Mouse (Mus musculus) forebrain, embryonic 13.5 days (tissue): ENCODE measurements around the gene Gm33543. TPM values are rescaled to one million over a fixed set of nuclear protein-coding genes. Genes with fewer than 3 reads are reported as not detected.

Source experiments
- ATAC-seq: fragments of 200-750 bp; cut with Nextera tagmentation; 2 replicates; pipeline ENCODE4 v1.8.0; 2017
- H3K27ac ChIP-seq: fragments of 300-500 bp; sonication (generic); 2 replicates; pipeline ENCODE4 v1.5.1; 2015; ENCODE audit warnings: inconsistent platforms, mild to moderate bottlenecking, moderate library complexity
- H3K27me3 ChIP-seq: fragments of 300-500 bp; sonication (generic); 2 replicates; pipeline ENCODE4 v1.6.1; 2015; ENCODE audit warnings: mild to moderate bottlenecking, inconsistent platforms
- H3K36me3 ChIP-seq: fragments of 300-500 bp; sonication (generic); 2 replicates; pipeline ENCODE4 v1.6.1; 2015; ENCODE audit warnings: mild to moderate bottlenecking, inconsistent platforms; ENCODE audit not compliant: poor library complexity, severe bottlenecking
- H3K4me1 ChIP-seq: fragments of 300-500 bp; sonication (generic); 2 replicates; pipeline ENCODE4 v1.6.1; 2015; ENCODE audit warnings: inconsistent platforms
- H3K4me2 ChIP-seq: fragments of 300-500 bp; sonication (generic); 2 replicates; pipeline ENCODE4 v1.6.1; 2015; ENCODE audit warnings: inconsistent platforms, mild to moderate bottlenecking, moderate library complexity
- H3K4me3 ChIP-seq: fragments of 300-500 bp; sonication (generic); 2 replicates; pipeline ENCODE4 v1.5.1; 2015; ENCODE audit warnings: mild to moderate bottlenecking, inconsistent platforms
- H3K9ac ChIP-seq: fragments of 300-500 bp; sonication (generic); 2 replicates; pipeline ENCODE4 v1.6.1; 2015; ENCODE audit warnings: mild to moderate bottlenecking, inconsistent platforms
- H3K9me3 ChIP-seq: fragments of 300-500 bp; sonication (generic); replicated peaks from 2 replicates; pipeline ENCODE4 v1.6.1; 2016; ENCODE audit warnings: inconsistent platforms
- WGBS: fragments of 180-500 bp; shearing (Covaris S2); methylation state at CpG from one replicate; pipeline ENCODE4 v1.1.7; 2015; 5-methylcytosine and 5-hydroxymethylcytosine counted together
- polyA plus RNA-seq: library from polyadenylated mRNA; unstranded; fragments of >200 nt; fragmentation: Nextera tagmentation; extraction: Ambion mirVana; gene quantifications from 2 replicates; pipeline ENCODE4 v1.2.1, GENCODE M21; 2015

The Gm33543 gene
- polyA plus RNA-seq, result not detected in 2 replicates

- 85% methylated on average over 9 of the region's 9 CpGs for WGBS
- no peak within 1 kb of the TSS for H3K27ac ChIP-seq
- H3K36me3 ChIP-seq, result no peaks in the 10 kb centered on the region
Measured at GRCm38 (mm10) chr10:95842789-95843637, at the start of gene Gm33543. TSS of gene Gm33543 (minus strand) at chr10:95842930.

DNA sequence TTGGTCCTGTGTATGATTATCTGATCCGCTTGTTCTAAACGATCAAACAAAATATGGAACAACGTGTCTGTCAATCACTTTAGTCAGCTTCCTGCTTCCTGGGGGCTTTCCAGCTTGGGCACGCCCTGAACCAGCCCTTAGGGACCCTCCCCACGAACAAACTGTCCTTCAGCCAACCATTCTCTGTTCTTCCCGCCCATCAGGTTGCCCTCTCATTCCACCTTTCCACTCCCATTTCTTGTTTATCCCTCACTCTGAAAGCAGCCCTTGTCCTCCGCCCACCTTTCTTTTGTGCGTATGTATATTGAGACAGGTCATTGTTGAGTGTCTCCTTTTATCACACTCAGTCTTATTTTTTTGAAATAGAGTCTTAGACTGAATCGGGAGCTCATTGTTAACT is 49.4 kb upstream of the Gm33543 start:
- 79% methylated on average over 9 of the region's 9 CpGs for WGBS
- Histone ChIP-seq H3K27ac (no peak overlapping the region), H3K4me3 (no peak overlapping the region), H3K4me2 (no peak overlapping the region), H3K27me3 (no peaks in the 10 kb centered on the region), H3K4me1 (peaks cover 7% of the 10 kb centered on the region), H3K9ac (no peak overlapping the region), H3K9me3 (no peaks in the 10 kb centered on the region), H3K36me3 (no peaks in the 10 kb centered on the region)
- ATAC-seq, result no peak

More at GRCm38 (mm10) chr10:95842789-95843637, at the start of gene Gm33543:
- Histone ChIP-seq H3K9ac (no peak within 1 kb of the TSS), H3K9me3 (no peaks in the 10 kb centered on the region), H3K4me1 (no peaks in the 10 kb centered on the region), H3K4me3 (no peak within 1 kb of the TSS), H3K27me3 (no peaks in the 10 kb centered on the region), H3K4me2 (no peak within 1 kb of the TSS)
- ATAC-seq, result no peak

- Histone ChIP-seq H3K36me3 (no peaks in the 10 kb centered on the region), H3K4me1 (peaks cover 7% of the 10 kb centered on the region), H3K4me3 (no peak overlapping the region), H3K27me3 (no peaks in the 10 kb centered on the region), H3K27ac (no peak overlapping the region), H3K9ac (no peak overlapping the region), H3K4me2 (no peak overlapping the region), H3K9me3 (no peaks in the 10 kb centered on the region)
- ATAC-seq, result no peak
- 71% methylated on average over 7 of the region's 7 CpGs for WGBS
Measured at GRCm38 (mm10) chr10:95891214-95891960, 48.7 kb upstream of the Gm33543 start.

- Histone ChIP-seq H3K4me3 (no peak overlapping the region), H3K9me3 (no peaks in the 10 kb centered on the region), H3K4me1 (no peaks in the 10 kb centered on the region), H3K36me3 (no peaks in the 10 kb centered on the region), H3K27ac (no peak overlapping the region), H3K9ac (no peak overlapping the region), H3K4me2 (no peak overlapping the region), H3K27me3 (no peaks in the 10 kb centered on the region)
- no peak for ATAC-seq
- 80% methylated on average over 7 of the region's 7 CpGs for WGBS
Measured at GRCm38 (mm10) chr10:95883761-95884517, 41.2 kb upstream of the Gm33543 start.

DNA sequence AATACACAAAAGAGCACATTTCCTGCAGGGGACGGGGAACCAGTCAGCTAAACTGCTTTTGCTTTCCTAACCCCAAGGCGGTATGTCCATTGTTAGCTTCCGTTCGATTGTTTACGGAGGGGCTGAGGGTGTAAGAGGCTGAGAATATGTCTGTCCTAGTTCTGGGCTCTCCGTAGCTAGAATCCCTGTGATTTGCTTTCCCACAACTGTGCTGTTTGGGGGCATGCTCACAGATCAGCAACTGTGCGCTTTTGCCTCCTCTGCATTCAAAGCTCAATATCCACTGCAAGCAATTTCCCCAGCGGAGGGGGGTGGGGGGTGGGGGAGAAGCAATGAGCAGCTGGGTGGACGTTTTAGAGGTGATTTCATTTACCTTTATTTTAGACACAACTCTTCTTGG is 39.3 kb upstream of the Gm33543 start:
- ATAC-seq, result no peak

DNA sequence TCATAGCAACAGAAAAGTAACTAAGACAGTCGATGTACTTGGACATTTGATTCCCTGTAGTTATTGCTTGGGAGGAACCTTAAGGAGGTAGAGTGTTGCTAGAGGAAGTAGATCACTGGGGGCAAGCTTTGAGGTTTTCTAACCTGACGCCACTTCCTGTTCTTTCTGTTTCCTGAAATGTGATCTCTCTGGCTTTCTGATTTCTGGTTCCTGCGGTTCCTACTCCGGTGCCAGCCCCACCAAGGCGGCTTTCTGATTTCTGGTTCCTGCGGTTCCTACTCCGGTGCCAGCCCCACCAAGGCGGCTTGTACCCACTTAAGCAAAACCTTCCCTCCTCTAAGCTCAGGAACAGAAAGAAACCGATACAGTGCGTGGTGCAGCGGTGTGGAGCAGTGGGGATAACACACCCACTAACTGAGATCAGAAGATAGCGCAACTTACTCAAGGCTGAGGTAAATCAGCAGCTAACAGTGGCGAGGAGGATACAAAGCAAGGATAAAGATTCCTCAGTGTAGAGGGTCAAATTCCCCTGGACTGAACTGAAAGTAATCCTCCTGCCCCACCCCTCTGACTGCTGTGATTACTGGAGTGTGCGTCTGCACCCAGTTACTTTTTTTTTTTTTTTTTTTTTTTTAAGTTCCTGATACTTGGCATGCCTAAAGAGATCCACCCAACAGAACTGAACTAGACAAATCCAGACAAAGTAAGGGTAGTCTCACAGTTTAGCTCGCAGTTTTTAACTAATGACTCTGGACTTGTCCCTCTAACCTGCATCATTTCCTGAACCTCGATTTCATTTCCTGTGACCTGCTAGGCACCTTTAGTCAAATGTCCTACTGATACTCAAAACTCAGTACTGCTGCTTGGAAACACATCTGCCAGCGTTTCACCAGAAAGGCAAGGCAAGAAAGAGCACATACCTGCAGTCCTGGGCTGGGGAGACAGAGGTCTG is 37.5 kb upstream of the Gm33543 start:
- 85% methylated on average over 17 of the region's 17 CpGs for WGBS
- Histone ChIP-seq H3K27ac (no peak overlapping the region), H3K27me3 (no peaks in the 10 kb centered on the region), H3K9me3 (no peaks in the 10 kb centered on the region), H3K9ac (no peak overlapping the region), H3K4me3 (no peak overlapping the region), H3K36me3 (no peaks in the 10 kb centered on the region), H3K4me2 (no peak overlapping the region), H3K4me1 (no peaks in the 10 kb centered on the region)
- no peak for ATAC-seq

More for the DNA sequence above, 39.3 kb upstream of the Gm33543 start:
- Histone ChIP-seq H3K9me3 (no peaks in the 10 kb centered on the region), H3K36me3 (no peaks in the 10 kb centered on the region), H3K4me2 (no peak overlapping the region), H3K4me1 (no peaks in the 10 kb centered on the region), H3K27ac (no peak overlapping the region), H3K9ac (no peak overlapping the region), H3K4me3 (no peak overlapping the region), H3K27me3 (no peaks in the 10 kb centered on the region)
- 68% methylated on average over 9 of the region's 9 CpGs for WGBS

DNA sequence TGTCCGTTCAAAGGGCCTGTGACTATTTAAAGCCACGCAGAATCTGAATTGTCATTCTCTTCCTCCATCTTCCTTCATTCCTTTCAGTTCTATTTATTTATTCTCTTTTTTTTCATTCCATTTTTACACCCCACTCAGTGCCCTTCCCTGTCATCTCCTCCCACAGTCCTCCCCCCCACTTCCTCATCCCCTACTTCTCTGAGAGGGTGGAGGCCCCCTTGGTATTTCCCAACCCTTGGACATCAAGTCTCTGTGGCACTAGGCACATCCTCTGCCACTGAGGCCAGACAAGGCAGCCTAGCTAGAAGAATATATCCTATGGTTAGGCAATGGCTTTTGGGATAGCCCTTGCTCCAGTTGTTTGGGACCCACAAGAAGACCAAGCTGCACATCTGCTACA is 28.1 kb upstream of the Gm33543 start:
- WGBS, result 90% methylated on average over 2 of the region's 2 CpGs
- no peaks in the 10 kb centered on the region for H3K36me3 ChIP-seq
- H3K9ac ChIP-seq, result no peak overlapping the region
- H3K27me3 ChIP-seq, result no peaks in the 10 kb centered on the region
- no peak for ATAC-seq
- no peak overlapping the region for H3K4me3 ChIP-seq
- no peak overlapping the region for H3K4me2 ChIP-seq
- no peaks in the 10 kb centered on the region for H3K4me1 ChIP-seq
- no peak overlapping the region for H3K27ac ChIP-seq
- H3K9me3 ChIP-seq, result no peaks in the 10 kb centered on the region

DNA sequence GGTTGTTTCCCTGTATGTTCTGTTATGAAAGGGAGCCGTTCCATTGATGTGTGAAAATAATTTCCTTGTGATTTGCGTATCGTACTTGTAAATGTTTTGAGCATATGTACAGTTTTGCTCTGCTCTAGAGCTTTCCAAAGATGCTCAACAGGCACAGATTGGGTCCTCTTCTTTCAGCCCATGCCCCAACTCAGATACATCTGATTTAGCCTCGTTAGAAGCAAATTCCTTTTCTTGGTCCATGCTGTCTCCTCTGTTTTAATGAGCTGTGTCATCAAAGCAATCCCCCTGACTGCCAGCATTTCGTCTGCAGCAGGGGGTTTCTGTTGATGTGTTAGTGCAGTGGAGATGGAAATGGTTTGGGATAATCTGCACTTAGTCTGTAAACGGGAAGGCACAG is 25.6 kb upstream of the Gm33543 start:
- ATAC-seq, result no peak
- WGBS, result 47% methylated on average over 6 of the region's 6 CpGs
- no peak overlapping the region for H3K9ac ChIP-seq

DNA sequence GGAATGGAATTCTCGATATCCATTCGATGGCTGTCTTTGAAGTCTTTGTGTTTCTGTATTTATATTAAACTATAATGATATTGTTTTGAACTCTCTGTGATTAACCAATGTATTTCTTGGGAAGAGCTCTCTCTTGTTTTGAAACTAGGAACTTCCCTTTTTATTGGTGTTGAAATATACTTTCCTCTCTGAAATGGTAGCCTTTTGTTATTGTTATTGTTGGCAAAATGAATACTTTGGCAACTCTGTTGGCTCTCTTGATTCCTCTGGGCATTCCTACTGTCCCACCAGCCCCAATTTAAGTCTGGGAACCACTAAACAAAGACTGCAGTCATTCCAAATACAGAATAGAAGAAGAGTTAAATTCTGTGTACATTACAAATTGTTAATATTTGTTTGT is 24.9 kb upstream of the Gm33543 start:
- H3K4me2 ChIP-seq, result no peak overlapping the region
- no peaks in the 10 kb centered on the region for H3K27me3 ChIP-seq
- H3K9me3 ChIP-seq, result no peaks in the 10 kb centered on the region
- ATAC-seq, result no peak
- no peaks in the 10 kb centered on the region for H3K36me3 ChIP-seq
- 0 out of 2 replicates have a peak, but pooled peaks cover 4% of the 10 kb centered on the region for H3K4me1 ChIP-seq
- H3K27ac ChIP-seq, result no peak overlapping the region
- H3K4me3 ChIP-seq, result no peak overlapping the region
- WGBS, result 95% methylated on average over 2 of the region's 2 CpGs
- H3K9ac ChIP-seq, result no peak overlapping the region

More for the DNA sequence above, 25.6 kb upstream of the Gm33543 start:
- no peaks in the 10 kb centered on the region for H3K9me3 ChIP-seq
- no peaks in the 10 kb centered on the region for H3K36me3 ChIP-seq
- no peak overlapping the region for H3K27ac ChIP-seq
- no peak overlapping the region for H3K4me3 ChIP-seq
- no peak overlapping the region for H3K4me2 ChIP-seq
- 0 out of 2 replicates have a peak, but pooled peaks cover 4% of the 10 kb centered on the region for H3K4me1 ChIP-seq
- H3K27me3 ChIP-seq, result no peaks in the 10 kb centered on the region

DNA sequence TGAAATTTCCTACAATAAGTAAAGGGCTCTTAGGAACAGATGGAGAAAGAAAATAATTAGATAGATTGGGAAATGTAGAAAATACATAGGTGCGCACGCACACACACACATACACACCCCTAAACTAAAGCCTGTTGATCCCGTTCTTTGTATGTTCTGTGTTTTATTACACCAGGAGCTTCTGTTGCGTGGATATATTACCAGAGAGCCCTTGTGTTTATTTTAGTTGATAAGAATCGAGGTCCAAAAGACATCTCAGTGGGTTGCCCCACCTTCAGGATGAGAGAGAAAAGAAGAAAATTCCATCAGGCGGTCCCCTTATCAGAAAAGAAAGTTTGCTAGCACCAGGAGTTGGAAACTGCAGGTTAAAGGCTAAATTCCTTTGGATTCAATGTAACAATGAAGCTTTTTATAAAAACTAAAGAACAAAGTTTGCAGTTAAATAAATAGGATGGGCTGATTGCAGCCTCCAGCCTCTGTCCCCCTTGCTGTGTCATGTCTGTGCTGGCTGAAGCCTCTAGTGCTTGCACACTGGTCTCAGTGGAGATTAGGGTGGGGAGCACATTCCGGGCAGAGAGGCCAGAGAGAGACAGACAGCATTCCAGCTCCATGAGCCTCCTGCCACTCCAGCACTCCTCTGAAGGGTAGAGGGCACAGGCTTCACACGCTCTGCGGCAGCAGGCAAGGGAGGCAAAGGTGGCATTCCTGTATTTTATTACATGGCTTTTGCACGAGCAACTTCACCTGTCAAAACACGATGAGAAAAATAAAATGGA is 21.8 kb upstream of the Gm33543 start:
- H3K4me2 ChIP-seq, result no peak overlapping the region
- no peak for ATAC-seq

More for the DNA sequence above, 21.8 kb upstream of the Gm33543 start:
- Histone ChIP-seq H3K4me3 (no peak overlapping the region), H3K4me1 (0 out of 2 replicates have a peak, but pooled peaks cover 4% of the 10 kb centered on the region), H3K27ac (no peak overlapping the region), H3K9me3 (no peaks in the 10 kb centered on the region), H3K36me3 (no peaks in the 10 kb centered on the region), H3K27me3 (no peaks in the 10 kb centered on the region), H3K9ac (no peak overlapping the region)
- WGBS, result 59% methylated on average over 11 of the region's 11 CpGs
